Mouse (Mus musculus) testis, adult 2 months (tissue): Measurements from ENCODE around the gene Pif1.

ENCODE experiments used
- CTCF ChIP-seq: fragments of 200-500 bp; IDR thresholded peaks from 2 replicates; pipeline ENCODE4 v1.5.1; 2012; ENCODE audit warnings: low read depth, mild to moderate bottlenecking, inconsistent platforms, low read length, moderate library complexity; ENCODE audit not compliant: control insufficient read depth, insufficient read depth, insufficient replicate concordance
- POLR2A ChIP-seq: fragments of 200-500 bp; IDR thresholded peaks from 2 replicates; pipeline ENCODE4 v1.6.1; 2012; ENCODE audit warnings: low read depth, mild to moderate bottlenecking, inconsistent platforms, low read length, moderate library complexity; ENCODE audit not compliant: control insufficient read depth

DNA sequence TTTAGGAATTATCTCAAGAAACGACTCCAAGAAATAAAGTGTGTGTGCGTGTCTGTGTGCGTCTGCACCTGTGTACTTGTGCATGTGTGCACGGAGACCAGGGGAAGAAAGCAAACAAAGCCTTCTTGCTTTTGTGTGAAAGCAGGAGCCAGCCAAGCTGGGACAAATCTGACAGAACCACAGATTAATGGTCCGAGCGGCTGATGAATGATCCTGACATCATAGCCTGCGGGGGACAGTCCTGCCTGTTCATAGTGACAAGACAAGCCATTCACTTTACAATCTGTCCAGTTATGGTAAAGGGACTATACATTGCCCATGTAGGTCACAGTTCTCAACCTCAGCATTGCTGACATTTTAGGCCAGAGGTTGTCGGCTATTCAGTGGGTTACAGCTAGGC, 38.6 kb upstream of the Pif1 start:
- TF ChIP-seq POLR2A (no peak), CTCF (no peak)
